Mouse (Mus musculus) stomach, embryonic 14.5 days (tissue): Measurements from ENCODE around the gene Nkx2-5. TPM values are rescaled to one million over a fixed set of nuclear protein-coding genes. Genes with fewer than 3 reads are reported as not detected.

ENCODE experiments used
- ATAC-seq: fragments of 200-750 bp; cut with Nextera tagmentation; 2 replicates; pipeline ENCODE4 v1.8.0; 2017; ENCODE audit warnings: low read depth, moderate TSS enrichment; ENCODE audit not compliant: insufficient number of reproducible peaks, insufficient read depth, low FRiP score
- H3K27ac ChIP-seq: fragments of 300-500 bp; sonication (generic); 2 replicates; pipeline ENCODE4 v1.5.1; 2014; ENCODE audit warnings: mild to moderate bottlenecking, low read length, moderate library complexity, mixed read lengths
- H3K27me3 ChIP-seq: fragments of 300-500 bp; sonication (generic); 2 replicates; pipeline ENCODE4 v1.6.1; 2014; ENCODE audit warnings: low read length, control low read depth, mixed read lengths; ENCODE audit not compliant: control insufficient read depth, insufficient read depth
- H3K36me3 ChIP-seq: fragments of 300-500 bp; sonication (generic); 2 replicates; pipeline ENCODE4 v1.6.1; 2014; ENCODE audit warnings: mild to moderate bottlenecking, control low read depth, low read length, moderate library complexity, mixed read lengths; ENCODE audit not compliant: control insufficient read depth, insufficient read depth
- H3K4me1 ChIP-seq: fragments of 300-500 bp; sonication (generic); 2 replicates; pipeline ENCODE4 v1.6.1; 2014; ENCODE audit warnings: low read length, control low read depth, mixed read lengths; ENCODE audit not compliant: control insufficient read depth, insufficient read depth
- H3K4me2 ChIP-seq: fragments of 300-500 bp; sonication (generic); replicated peaks from 2 replicates; pipeline ENCODE4 v1.6.1; 2014; ENCODE audit warnings: low read depth, low read length, control low read depth
- H3K4me3 ChIP-seq: fragments of 300-500 bp; sonication (generic); 2 replicates; pipeline ENCODE4 v1.5.1; 2014; ENCODE audit warnings: low read depth, low read length, control low read depth
- H3K9ac ChIP-seq: fragments of 300-500 bp; sonication (generic); replicated peaks from 2 replicates; pipeline ENCODE4 v1.6.1; 2014; ENCODE audit warnings: low read depth, mild to moderate bottlenecking, control low read depth, low read length, moderate library complexity, mixed read lengths
- H3K9me3 ChIP-seq: fragments of 300-500 bp; sonication (generic); 2 replicates; pipeline ENCODE4 v1.6.1; 2016; ENCODE audit warnings: low read depth, low read length, control low read depth; ENCODE audit not compliant: control insufficient read depth
- whole genome bisulfite sequencing: fragments of 180-500 bp; shearing (Covaris S2); extraction: QIAGEN DNeasy Blood & Tissue Kit; methylation state at CpG from one replicate; pipeline ENCODE4 v1.1.7; 2014; 5-methylcytosine and 5-hydroxymethylcytosine counted together
- polyA plus RNA-seq: library from polyadenylated mRNA; unstranded; fragments of >200 nt; fragmentation: Nextera tagmentation; extraction: Ambion mirVana; gene quantifications from 2 replicates; pipeline ENCODE4 v1.2.1, GENCODE M21; 2014

Gene Nkx2-5
- polyA plus RNA-seq, 1 experiment from 2014 or later: 6.4 TPM

- H3K4me1 ChIP-seq: peaks cover 7% of the 10 kb centered on the region; the same call in 1 of the 2 replicates
- H3K9me3 ChIP-seq: no peaks in the 10 kb centered on the region
- no peaks in the 10 kb centered on the region for H3K36me3 ChIP-seq
- H3K27ac ChIP-seq: no peak overlapping the region
- no peak for ATAC-seq
- no peak overlapping the region for H3K4me2 ChIP-seq
- no peak overlapping the region for H3K4me3 ChIP-seq
- no peak overlapping the region for H3K9ac ChIP-seq
- WGBS: 73% methylated on average over 1 of the region's 1 CpGs
- no peaks in the 10 kb centered on the region for H3K27me3 ChIP-seq
Observed at GRCm38 (mm10) chr17:26882706-26883105, 37.9 kb upstream of the Nkx2-5 start.

GRCm38 (mm10) chr17:26879235-26879634 lies 34.4 kb upstream of the Nkx2-5 start:
- peaks cover 3% of the 10 kb centered on the region; the same call in 1 of the 2 replicates for H3K4me1 ChIP-seq
- no peak for ATAC-seq
- WGBS: 85% methylated on average over 6 of the region's 6 CpGs

GRCm38 (mm10) chr17:26877927-26878326 lies 33.1 kb upstream of the Nkx2-5 start:
- H3K4me3 ChIP-seq: no peak overlapping the region
- no peak overlapping the region for H3K4me2 ChIP-seq
- 78% methylated on average over 7 of the region's 7 CpGs for WGBS
- H3K9me3 ChIP-seq: no peaks in the 10 kb centered on the region
- H3K27me3 ChIP-seq: no peaks in the 10 kb centered on the region
- H3K36me3 ChIP-seq: no peaks in the 10 kb centered on the region
- H3K9ac ChIP-seq: no peak overlapping the region
- no peak for ATAC-seq
- H3K27ac ChIP-seq: no peak overlapping the region
- no peaks in the 10 kb centered on the region for H3K4me1 ChIP-seq

More at GRCm38 (mm10) chr17:26879235-26879634, 34.4 kb upstream of the Nkx2-5 start:
- Histone ChIP-seq H3K27me3 (no peaks in the 10 kb centered on the region), H3K9me3 (no peaks in the 10 kb centered on the region), H3K9ac (no peak overlapping the region), H3K4me2 (no peak overlapping the region), H3K27ac (no peak overlapping the region), H3K4me3 (no peak overlapping the region), H3K36me3 (no peaks in the 10 kb centered on the region)

- Histone ChIP-seq H3K9me3 (no peaks in the 10 kb centered on the region), H3K9ac (no peak overlapping the region), H3K4me3 (no peak overlapping the region), H3K27ac (no peak overlapping the region), H3K4me1 (no peaks in the 10 kb centered on the region), H3K36me3 (no peaks in the 10 kb centered on the region), H3K4me2 (no peak overlapping the region), H3K27me3 (no peaks in the 10 kb centered on the region)
- ATAC-seq: no peak
- WGBS: 74% methylated on average over 11 of the region's 11 CpGs
Observed at GRCm38 (mm10) chr17:26874542-26874941, 29.7 kb upstream of the Nkx2-5 start.

GRCm38 (mm10) chr17:26873502-26873901 lies 28.7 kb upstream of the Nkx2-5 start:
- H3K27me3 ChIP-seq: no peaks in the 10 kb centered on the region
- H3K36me3 ChIP-seq: no peaks in the 10 kb centered on the region
- H3K27ac ChIP-seq: peak overlapping the region; percentile 39; the same call in 1 of the 2 replicates
- H3K4me3 ChIP-seq: no peak overlapping the region
- H3K9ac ChIP-seq: no peak overlapping the region
- H3K4me2 ChIP-seq: no peak overlapping the region
- no peak for ATAC-seq
- H3K4me1 ChIP-seq: no peaks in the 10 kb centered on the region
- WGBS: 71% methylated on average over 8 of the region's 8 CpGs
- H3K9me3 ChIP-seq: no peaks in the 10 kb centered on the region

- H3K36me3 ChIP-seq: no peaks in the 10 kb centered on the region
- ATAC-seq: no peak
- 48% methylated on average over 3 of the region's 3 CpGs for WGBS
Observed at GRCm38 (mm10) chr17:26872870-26873269, 28.1 kb upstream of the Nkx2-5 start.

GRCm38 (mm10) chr17:26868756-26869155 lies 23.9 kb upstream of the Nkx2-5 start:
- H3K4me3 ChIP-seq: no peak overlapping the region
- H3K36me3 ChIP-seq: no peaks in the 10 kb centered on the region
- H3K4me2 ChIP-seq: no peak overlapping the region
- H3K27me3 ChIP-seq: no peaks in the 10 kb centered on the region
- no peaks in the 10 kb centered on the region for H3K4me1 ChIP-seq
- no peaks in the 10 kb centered on the region for H3K9me3 ChIP-seq
- WGBS: 27% methylated on average over 5 of the region's 5 CpGs
- no peak overlapping the region for H3K9ac ChIP-seq
- no peak overlapping the region for H3K27ac ChIP-seq
- ATAC-seq: no peak

More at GRCm38 (mm10) chr17:26872870-26873269, 28.1 kb upstream of the Nkx2-5 start:
- H3K4me1 ChIP-seq: no peaks in the 10 kb centered on the region
- H3K4me2 ChIP-seq: no peak overlapping the region
- H3K9me3 ChIP-seq: no peaks in the 10 kb centered on the region
- no peak overlapping the region for H3K4me3 ChIP-seq
- H3K27me3 ChIP-seq: no peaks in the 10 kb centered on the region
- H3K27ac ChIP-seq: no peak overlapping the region
- no peak overlapping the region for H3K9ac ChIP-seq

- Histone ChIP-seq H3K9ac (no peak overlapping the region), H3K4me2 (no peak overlapping the region), H3K27ac (no peak overlapping the region), H3K36me3 (no peaks in the 10 kb centered on the region), H3K9me3 (no peaks in the 10 kb centered on the region), H3K4me3 (no peak overlapping the region), H3K4me1 (no peaks in the 10 kb centered on the region), H3K27me3 (no peaks in the 10 kb centered on the region)
- WGBS: 70% methylated on average over 6 of the region's 6 CpGs
- no peak for ATAC-seq
Observed at GRCm38 (mm10) chr17:26865156-26865555, 20.3 kb upstream of the Nkx2-5 start.

GRCm38 (mm10) chr17:26864343-26864742 lies 19.5 kb upstream of the Nkx2-5 start:
- peaks cover 3% of the 10 kb centered on the region; the same call in 1 of the 2 replicates for H3K27me3 ChIP-seq
- 33% methylated on average over 5 of the region's 5 CpGs for WGBS
- no peaks in the 10 kb centered on the region for H3K9me3 ChIP-seq
- H3K36me3 ChIP-seq: no peaks in the 10 kb centered on the region
- no peaks in the 10 kb centered on the region for H3K4me1 ChIP-seq
- H3K4me3 ChIP-seq: no peak overlapping the region
- ATAC-seq: no peak
- H3K27ac ChIP-seq: no peak overlapping the region
- H3K9ac ChIP-seq: no peak overlapping the region
- H3K4me2 ChIP-seq: no peak overlapping the region
